Mouse (Mus musculus) kidney, adult 2 months (tissue): ENCODE data around the gene Setdb1.

ENCODE experiments used
- CTCF ChIP-seq: fragments of 200-500 bp; conservative IDR thresholded peaks from 2 replicates; pipeline ENCODE4 v1.5.1; 2011; ENCODE audit warnings: low read depth, mild to moderate bottlenecking, control low read depth, low read length, moderate library complexity, mixed read lengths; ENCODE audit not compliant: insufficient read depth, insufficient read length
- POLR2A ChIP-seq: fragments of 200-500 bp; IDR thresholded peaks from one replicate; pipeline ENCODE4 v1.6.1; 2011; ENCODE audit warnings: low read depth, low read length, control low read depth

GRCm38 (mm10) chr3:95306244-95306643 is 50.8 kb downstream of the Setdb1 start:
- TF ChIP-seq CTCF (no peak), POLR2A (no peak)
